In the genomic region with DNA sequence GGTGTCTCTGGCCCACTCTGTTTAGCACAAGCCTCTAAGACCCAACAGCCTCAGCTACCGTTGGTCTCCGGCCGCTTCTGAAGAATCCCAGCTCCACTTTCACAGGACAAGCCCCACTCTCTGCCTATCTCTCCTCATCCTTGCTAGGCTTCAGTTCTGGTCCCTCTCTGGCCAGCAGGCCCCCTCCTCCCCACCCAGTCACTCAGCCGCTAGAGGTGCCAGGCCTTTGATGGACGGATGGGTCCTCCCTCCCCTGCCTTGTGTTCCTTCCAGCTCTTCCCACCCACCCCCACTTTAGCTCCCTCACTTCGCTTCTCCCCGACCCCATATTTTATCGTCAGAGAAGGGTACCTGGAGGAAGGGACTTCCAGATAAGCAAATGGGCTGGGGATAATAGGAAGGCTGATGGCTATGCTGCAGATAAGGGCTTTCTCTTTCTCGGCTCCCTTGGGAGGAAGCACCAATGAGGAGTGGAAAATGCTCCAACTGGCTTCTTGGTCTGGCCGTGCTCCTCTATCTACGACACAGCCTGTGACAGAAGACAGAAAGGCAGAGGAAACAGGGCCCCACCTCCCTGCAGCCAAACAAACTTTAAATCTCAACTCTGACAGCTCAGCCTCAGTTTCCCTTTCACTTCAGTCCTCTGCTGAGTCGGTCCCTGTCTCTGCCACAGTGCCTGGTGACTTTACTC, we compare ENCODE assay signal across 9 mouse cellular contexts. TPM values are rescaled to one million over a fixed set of nuclear protein-coding genes. Genes with fewer than 3 reads are reported as not detected.
DNase-seq lines count a peak whose midpoint lies in the region; ATAC-seq and TF ChIP-seq lines count a peak whose summit lies in the region.
"Had no signal": no experiment of that assay in that cellular context is flagged by ENCODE, and none has a peak within 500 bp of the region (broad histone marks: within the 10 kb centered on the region; RNA-seq: fewer than 3 reads in every experiment).

No protein-coding gene starts in this region.

- H3K4me1 ChIP-seq in limb, embryonic 14.5 days (ENCODE audit: control insufficient read depth, insufficient read depth, low read length) = no peaks in the 10 kb centered on the region; the same call in 1 of the 2 replicates
- H3K4me1 ChIP-seq in thymus, adult 2 months (replicated peaks; ENCODE audit: control insufficient read depth, insufficient read depth, low read length) = no peaks in the 10 kb centered on the region

- peaks cover under 1% of the 10 kb centered on the region for H3K27me3 ChIP-seq in limb, embryonic 14.5 days (ENCODE audit: control insufficient read depth, insufficient read depth, low read length)
- no peaks in the 10 kb centered on the region; the same call in 1 of the 2 replicates for H3K27me3 ChIP-seq in thymus, adult 2 months (ENCODE audit: control insufficient read depth, insufficient read depth, low read length)

- 0 out of 2 replicates have a peak overlapping the region, but pooled peaks have one; percentile 28 for H3K9ac ChIP-seq in limb, embryonic 14.5 days (ENCODE audit: low read depth, low read length, severe bottlenecking)
- H3K9ac ChIP-seq: stomach, embryonic 15.5 days had no signal

- intact Hi-C loops in heart, postnatal 36 days (cut with DNase I) = loop anchor here (2.0 kb wide), 1 partner anchor 28 kb away; no protein-coding TSS in a partner anchor
- intact Hi-C loops in gastrocnemius, postnatal 14 days (cut with DNase I; ENCODE audit: low total_unique reads) = no loop called here

- no peaks in the 10 kb centered on the region for H3K9me3 ChIP-seq in limb, embryonic 14.5 days (ENCODE audit: control insufficient read depth, low read length)
- H3K9me3 ChIP-seq: stomach, embryonic 15.5 days had no signal

- WGBS in limb, embryonic 14.5 days = 28% methylated on average over 12 of the region's 12 CpGs
- WGBS in thymus, adult 2 months = 47% methylated on average over 12 of the region's 12 CpGs

- H3K27ac ChIP-seq in limb, embryonic 14.5 days (replicated peaks; ENCODE audit: low read depth, low read length) = no peak overlapping the region
- H3K27ac ChIP-seq in thymus, adult 2 months (ENCODE audit: control insufficient read depth, insufficient read depth, low read length) = no peak overlapping the region
- H3K27ac ChIP-seq: stomach, embryonic 15.5 days had no signal

- TF ChIP-seq CTCF in thymus, adult 2 months (IDR thresholded peaks at IDR 0.05; ENCODE audit: borderline replicate concordance, control insufficient read depth, extremely low read depth, insufficient read depth, low read length, poor library complexity) = no peak

- TF ChIP-seq POLR2A in limb, embryonic 14.5 days (IDR thresholded peaks at IDR 0.05; ENCODE audit: borderline replicate concordance, extremely low read depth, insufficient read depth, insufficient read length) = no peak
- no peak for TF ChIP-seq POLR2A in thymus, adult 2 months (IDR thresholded peaks at IDR 0.05; ENCODE audit: control insufficient read depth, extremely low read depth, insufficient read depth, low read length, poor library complexity)

- H3K36me3 ChIP-seq in limb, embryonic 14.5 days (ENCODE audit: control insufficient read depth, insufficient read depth, low read length) = peaks cover 11% of the 10 kb centered on the region
- H3K36me3 ChIP-seq in thymus, adult 2 months (ENCODE audit: control insufficient read depth, insufficient read depth, low read length) = no peaks in the 10 kb centered on the region

- H3K4me3 ChIP-seq in limb, embryonic 14.5 days (replicated peaks; ENCODE audit: low read length) = no peak overlapping the region
- no peak overlapping the region for H3K4me3 ChIP-seq in thymus, adult 2 months (ENCODE audit: control insufficient read depth, insufficient read depth, low read length)
- H3K4me3 ChIP-seq: stomach, embryonic 15.5 days had no signal

- no peak for ATAC-seq in limb, embryonic 14.5 days (ENCODE audit: low FRiP score, low read depth)
- no peak for ATAC-seq in frontal cortex, adult (ENCODE audit: low TSS enrichment)

- DNase-seq in retina, embryonic 14.5 days (ENCODE audit: low spot score) = peak; percentile 7
- no peak for DNase-seq in retina, postnatal 1 day
- peak; percentile 34 to 35 for DNase-seq in heart, postnatal 36 days
- no peak for DNase-seq in limb, embryonic 14.5 days (ENCODE audit: low spot score)
- no peak for DNase-seq in thymus, adult 2 months
- DNase-seq in gastrocnemius, postnatal 14 days = no peak

- no peak overlapping the region for H3K4me2 ChIP-seq in limb, embryonic 14.5 days (replicated peaks; ENCODE audit: low read depth, low read length, severe bottlenecking)
- H3K4me2 ChIP-seq: stomach, embryonic 15.5 days had no signal

RNA-seq across cellular contexts. Expression of gene Dnajc5g, which starts 23.0 kb away (rescaled TPM):
- total RNA-seq in heart, postnatal 36 days (2021) = not detected
- polyA plus RNA-seq in limb, embryonic 14.5 days (2012; rRNA removed) = not detected in 2 replicates
- not detected in 2 replicates for polyA plus RNA-seq in limb, embryonic 14.5 days (2014; fragmentation: Nextera tagmentation; extraction: Ambion mirVana)
- not detected in 2 replicates for polyA plus RNA-seq in thymus, adult 2 months (2012; rRNA removed)
- total RNA-seq in gastrocnemius, postnatal 14 days (2021) = not detected
- polyA plus RNA-seq: intestine, embryonic 14.5 days; stomach, embryonic 15.5 days had no signal

RNA-seq across cellular contexts. Expression of gene Slc30a3, which starts 25.0 kb away (rescaled TPM):
- not detected for total RNA-seq in heart, postnatal 36 days (2021)
- 0.82 and 0.86 TPM in 2 replicates for polyA plus RNA-seq in limb, embryonic 14.5 days (2012; rRNA removed)
- polyA plus RNA-seq in limb, embryonic 14.5 days (2014; fragmentation: Nextera tagmentation; extraction: Ambion mirVana) = 0.53 and 0.91 TPM in 2 replicates
- 0.48 and 0.77 TPM in 2 replicates for polyA plus RNA-seq in thymus, adult 2 months (2012; rRNA removed)
- under 1 TPM in 1 of 2 experiments, not detected in 1; 0.10 TPM for total RNA-seq in gastrocnemius, postnatal 14 days (2021)

RNA-seq across cellular contexts. Expression of gene Cad, which starts 28.5 kb away (rescaled TPM):
- 10 to 100 TPM; 14.5 to 15.6 TPM for total RNA-seq in heart, postnatal 36 days (2021)
- 49.1 and 62.5 TPM in 2 replicates for polyA plus RNA-seq in limb, embryonic 14.5 days (2012; rRNA removed)
- polyA plus RNA-seq in limb, embryonic 14.5 days (2014; fragmentation: Nextera tagmentation; extraction: Ambion mirVana) = 28.3 and 29.4 TPM in 2 replicates
- 59.8 and 80.9 TPM in 2 replicates for polyA plus RNA-seq in thymus, adult 2 months (2012; rRNA removed)
- 10 to 100 TPM; 12.3 to 19.9 TPM for total RNA-seq in gastrocnemius, postnatal 14 days (2021)

RNA-seq across cellular contexts. Expression of gene Trim54, which starts 33.4 kb away (rescaled TPM):
- 100 to 1,000 TPM; 249 to 297 TPM for total RNA-seq in heart, postnatal 36 days (2021)
- polyA plus RNA-seq in limb, embryonic 14.5 days (2012; rRNA removed) = 8.1 and 8.7 TPM in 2 replicates
- polyA plus RNA-seq in limb, embryonic 14.5 days (2014; fragmentation: Nextera tagmentation; extraction: Ambion mirVana) = 4.9 and 6.2 TPM in 2 replicates
- polyA plus RNA-seq in thymus, adult 2 months (2012; rRNA removed) = 0.92 and 9.3 TPM in 2 replicates
- total RNA-seq in gastrocnemius, postnatal 14 days (2021) = 100 to 1,000 TPM; 190 to 215 TPM
- polyA plus RNA-seq: intestine, embryonic 14.5 days; stomach, embryonic 15.5 days had no signal

RNA-seq across cellular contexts. Expression of gene Slc5a6, which starts 34.4 kb away (rescaled TPM):
- total RNA-seq in heart, postnatal 36 days (2021) = 10 to 100 TPM; 11.0 to 12.1 TPM
- 25.3 and 33.9 TPM in 2 replicates for polyA plus RNA-seq in limb, embryonic 14.5 days (2012; rRNA removed)
- polyA plus RNA-seq in limb, embryonic 14.5 days (2014; fragmentation: Nextera tagmentation; extraction: Ambion mirVana) = 11.0 and 11.4 TPM in 2 replicates
- polyA plus RNA-seq in thymus, adult 2 months (2012; rRNA removed) = 35.1 and 37.3 TPM in 2 replicates
- total RNA-seq in gastrocnemius, postnatal 14 days (2021) = 1 to 10 TPM; 2.5 to 2.8 TPM

Comparison
In these comparisons a context has a peak if more than half of its experiments do, and no peak if none do; other contexts are left out.
1. DNase-seq: peak in retina, embryonic 14.5 days (single experiment) and heart, postnatal 36 days (2 of 2); none in retina, postnatal 1 day (single experiment), limb, embryonic 14.5 days (single experiment), thymus, adult 2 months (single experiment) and gastrocnemius, postnatal 14 days (single experiment).